Mouse (Mus musculus): ENCODE measurements around the gene Cfap99.
A peak's percentile ranks its signal among the peaks of the same experiment; 100 is the strongest.

Gene Cfap99

GRCm38 (mm10) chr5:34278058-34278457 lies 10.3 kb upstream of the Cfap99 start:
- no peak for DNase-seq (ENCODE audit: low spot score)

DNA sequence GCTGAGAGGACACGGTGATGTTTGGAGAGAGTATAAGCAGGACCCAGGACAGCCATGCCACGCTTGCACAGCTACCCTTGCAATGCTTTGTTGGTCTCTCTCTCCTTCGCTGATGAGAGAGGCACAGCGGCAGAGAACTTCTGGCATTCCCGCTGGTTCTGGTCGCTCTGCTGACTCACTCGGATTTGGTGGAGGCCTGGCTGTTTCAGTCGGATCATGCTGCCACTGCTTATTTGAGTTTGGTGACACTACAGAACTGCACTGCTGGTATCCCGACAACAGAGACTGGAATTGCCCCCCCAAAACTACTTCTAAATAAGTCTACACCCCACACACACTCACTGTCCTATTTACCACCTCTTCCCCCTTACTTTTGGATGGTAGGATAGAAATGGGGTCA lies 9.2 kb upstream of the Cfap99 start:
- no peak for DNase-seq (ENCODE audit: low spot score)

- DNase-seq (ENCODE audit: low spot score): no peak
Observed at GRCm38 (mm10) chr5:34280976-34281375, 7.4 kb upstream of the Cfap99 start.

- DNase-seq (ENCODE audit: low spot score): no peak
Observed at GRCm38 (mm10) chr5:34283355-34283754, 5.0 kb upstream of the Cfap99 start.

GRCm38 (mm10) chr5:34284156-34284750 lies 4.1 kb upstream of the Cfap99 start:
- DNase-seq (ENCODE audit: low spot score): no peak

GRCm38 (mm10) chr5:34285285-34285684 lies 3.1 kb upstream of the Cfap99 start:
- no peak for DNase-seq (ENCODE audit: low spot score)

DNA sequence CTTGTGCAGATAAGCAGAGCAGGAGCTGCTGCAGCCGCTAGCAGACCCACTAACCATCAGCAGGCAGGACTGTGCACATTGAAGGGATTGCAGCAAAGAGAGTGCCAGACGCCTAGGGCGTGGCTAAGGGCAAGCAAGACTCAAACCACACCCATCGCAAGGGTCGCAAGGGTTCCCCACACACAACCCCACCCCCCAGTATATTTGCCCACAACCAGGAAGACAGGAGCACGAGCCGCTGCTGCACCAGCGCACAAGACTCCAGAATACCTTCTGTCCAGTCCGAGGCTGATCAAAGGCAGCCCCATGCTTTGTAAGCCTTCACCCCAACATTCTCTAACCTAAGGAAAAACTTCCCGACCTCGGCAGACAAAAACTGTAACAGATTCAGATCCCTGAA lies 1.9 kb upstream of the Cfap99 start:
- no peak for DNase-seq (ENCODE audit: low spot score)

DNA sequence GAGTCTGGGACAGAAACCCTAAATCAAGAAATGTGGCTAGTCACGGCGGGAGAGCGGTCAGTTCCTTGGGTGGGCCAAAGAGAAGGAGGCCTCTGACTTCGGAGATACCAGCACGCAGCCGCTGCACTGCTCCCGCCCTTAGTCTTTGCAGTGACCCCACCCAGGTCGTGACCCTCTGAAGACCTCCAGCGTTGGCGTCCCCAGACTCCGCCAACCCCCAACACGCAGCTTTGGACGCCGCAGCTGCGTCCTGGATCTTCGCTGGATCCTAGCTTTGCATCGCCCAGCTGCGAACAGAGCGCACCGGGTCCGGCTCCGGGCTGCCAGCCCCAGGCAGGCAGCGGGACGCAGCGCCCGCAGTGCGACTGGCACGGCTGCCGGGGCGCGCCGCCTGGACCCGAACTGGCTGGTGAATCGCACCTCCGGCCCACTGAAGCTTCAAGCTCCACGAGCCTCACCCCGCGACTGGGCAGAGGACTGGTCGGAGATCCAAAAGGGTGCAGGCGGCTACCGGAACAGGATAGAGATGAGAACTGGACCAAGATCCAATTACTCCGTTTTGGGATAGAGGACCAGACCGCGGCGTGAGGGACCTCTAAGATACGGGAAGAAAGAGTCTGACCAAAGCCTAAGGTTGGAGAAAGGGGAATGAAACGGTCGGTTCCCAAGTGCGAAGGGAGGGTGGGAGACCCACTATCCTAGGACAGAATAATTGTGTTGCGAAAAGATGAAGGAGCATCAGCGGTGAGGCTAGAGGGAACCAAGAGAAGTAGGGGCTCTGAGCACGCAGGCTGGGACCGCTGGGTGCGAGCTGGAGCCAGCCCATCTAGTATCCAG lies 1.2 kb upstream of the Cfap99 start:
- no peak for DNase-seq (ENCODE audit: low spot score)

- no peak for DNase-seq (ENCODE audit: low spot score)
Observed at GRCm38 (mm10) chr5:34287838-34288145, 608 bp upstream of the Cfap99 start.

DNA sequence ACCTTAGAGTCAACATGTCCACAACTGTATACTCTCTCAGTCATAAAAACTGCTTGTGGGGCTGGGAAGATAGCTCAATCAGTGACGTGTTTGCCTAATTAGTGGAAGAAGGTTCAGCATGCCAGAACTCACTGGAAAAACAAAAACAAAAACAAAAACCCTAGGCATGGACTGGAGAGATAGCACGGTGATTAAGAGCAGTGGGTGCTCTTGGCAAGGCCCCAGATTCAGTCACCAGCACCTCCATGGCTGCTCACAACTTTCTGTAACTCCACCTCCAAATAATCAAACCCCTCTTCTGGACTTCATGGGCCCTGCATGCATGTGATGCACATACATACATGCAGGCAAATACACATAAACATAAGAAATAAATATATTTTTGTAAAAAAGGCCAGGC lies 886 bp downstream of the Cfap99 start:
- DNase-seq (ENCODE audit: low spot score): no peak

DNA sequence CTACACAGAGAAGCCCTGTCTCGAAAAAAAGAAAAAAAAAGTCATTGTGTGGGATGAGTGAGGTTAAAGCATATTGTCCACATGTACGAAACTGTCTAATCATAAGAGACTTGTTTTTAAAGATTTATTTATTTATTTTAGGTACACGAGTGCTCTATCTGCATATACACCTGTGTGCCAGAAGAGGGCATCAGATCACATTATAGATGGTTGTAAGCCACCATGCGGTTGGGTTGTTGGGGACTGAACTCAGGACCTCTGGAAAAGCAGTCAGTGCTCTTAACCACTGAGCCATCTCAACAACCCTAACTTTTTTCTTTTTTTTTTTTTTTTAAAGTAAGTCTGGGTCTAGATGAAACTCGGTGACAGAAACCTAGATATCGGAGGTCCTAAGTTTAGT lies 5.0 kb downstream of the Cfap99 start:
- DNase-seq (ENCODE audit: low spot score): peak; percentile 12

DNA sequence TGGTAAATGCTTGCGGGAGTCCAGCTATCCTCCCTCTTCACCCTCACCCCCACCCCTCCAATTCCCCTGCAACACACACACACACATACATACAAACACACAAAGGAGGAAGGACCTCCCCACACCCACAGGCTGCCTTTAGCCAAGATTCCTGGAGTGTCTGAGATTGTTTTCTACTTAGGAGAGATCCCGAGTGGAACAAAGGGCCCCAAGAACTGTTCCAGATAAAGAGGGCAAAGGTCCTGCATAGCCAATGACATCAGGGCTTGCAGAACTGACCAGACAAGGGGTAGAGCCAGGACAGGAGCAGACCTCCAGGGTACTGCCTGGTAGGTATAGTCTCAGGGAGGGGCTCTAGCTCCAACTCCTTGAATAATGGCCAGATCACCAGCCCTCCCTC lies 6.3 kb downstream of the Cfap99 start:
- DNase-seq (ENCODE audit: low spot score): no peak

DNA sequence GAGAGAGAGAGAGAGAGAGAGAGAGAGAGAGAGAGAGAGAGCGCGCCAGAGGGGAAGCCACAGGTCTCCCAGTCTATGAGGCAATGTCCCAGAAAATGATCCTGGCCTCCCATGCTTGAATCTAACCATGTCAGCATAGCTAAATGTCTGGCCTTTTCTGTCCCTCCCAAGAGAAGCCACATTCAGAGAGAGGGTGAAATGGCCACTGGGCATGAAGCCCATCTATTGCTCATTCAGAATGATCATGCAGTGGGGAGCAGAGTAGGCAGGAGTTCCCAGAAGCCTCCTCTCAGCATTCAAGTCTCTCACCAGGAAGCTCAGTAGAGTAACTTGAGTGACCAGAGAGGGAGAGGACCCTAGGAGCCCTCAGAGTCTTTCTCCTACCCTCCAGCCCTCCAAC lies 6.7 kb downstream of the Cfap99 start:
- no peak for DNase-seq (ENCODE audit: low spot score)

DNA sequence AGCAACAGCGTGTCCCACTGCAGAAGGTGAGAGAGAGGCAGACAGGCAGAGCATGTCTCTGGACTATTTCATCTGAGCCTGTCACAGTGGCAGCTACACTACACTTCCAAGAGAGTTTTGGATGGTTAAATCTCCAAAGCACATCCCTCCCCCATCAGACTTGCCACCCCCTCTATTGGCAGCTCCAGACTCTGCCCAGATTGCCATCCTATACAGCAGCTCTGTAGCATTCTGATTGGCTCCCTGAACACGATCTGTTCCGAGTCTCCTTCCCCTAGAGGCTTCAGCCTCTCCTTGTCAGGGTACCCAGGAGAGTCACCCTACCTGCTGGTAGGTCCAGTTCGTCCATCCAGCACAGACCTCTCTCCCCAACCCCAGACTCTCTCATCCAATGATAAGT lies 9.7 kb downstream of the Cfap99 start:
- no peak for DNase-seq (ENCODE audit: low spot score)

GRCm38 (mm10) chr5:34298937-34299535 lies 10.6 kb downstream of the Cfap99 start:
- no peak for DNase-seq (ENCODE audit: low spot score)

GRCm38 (mm10) chr5:34302377-34302776 lies 14.0 kb downstream of the Cfap99 start:
- no peak for DNase-seq (ENCODE audit: low spot score)

GRCm38 (mm10) chr5:34309016-34309415 lies 20.6 kb downstream of the Cfap99 start:
- no peak for DNase-seq (ENCODE audit: low spot score)

DNA sequence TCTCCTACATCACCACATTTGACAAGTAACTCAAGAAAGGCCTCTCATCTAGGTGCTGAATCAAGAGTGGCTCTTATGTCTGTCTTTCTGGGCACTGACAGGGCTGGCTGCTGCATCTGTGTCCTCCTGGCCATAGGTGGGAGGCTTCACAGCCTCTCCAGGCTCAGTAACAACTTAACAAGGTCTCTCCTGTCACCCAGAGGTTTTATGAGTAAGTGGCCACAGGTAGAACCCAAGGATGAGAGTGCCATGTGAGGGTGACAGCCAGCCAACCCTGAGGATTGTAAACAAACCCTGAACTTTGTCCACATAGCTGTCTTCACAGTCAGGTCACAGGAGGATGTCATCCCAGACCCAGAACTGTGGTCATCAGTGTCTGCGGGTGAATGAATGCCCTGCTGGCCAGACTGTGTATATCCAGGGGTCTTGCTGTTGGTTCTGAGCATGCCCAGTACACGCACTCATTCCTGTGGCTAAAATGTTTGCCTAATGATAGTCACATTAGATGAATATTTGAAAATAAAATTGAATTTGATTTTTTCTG lies 31.2 kb downstream of the Cfap99 start:
- no peak for DNase-seq (ENCODE audit: low spot score)

DNA sequence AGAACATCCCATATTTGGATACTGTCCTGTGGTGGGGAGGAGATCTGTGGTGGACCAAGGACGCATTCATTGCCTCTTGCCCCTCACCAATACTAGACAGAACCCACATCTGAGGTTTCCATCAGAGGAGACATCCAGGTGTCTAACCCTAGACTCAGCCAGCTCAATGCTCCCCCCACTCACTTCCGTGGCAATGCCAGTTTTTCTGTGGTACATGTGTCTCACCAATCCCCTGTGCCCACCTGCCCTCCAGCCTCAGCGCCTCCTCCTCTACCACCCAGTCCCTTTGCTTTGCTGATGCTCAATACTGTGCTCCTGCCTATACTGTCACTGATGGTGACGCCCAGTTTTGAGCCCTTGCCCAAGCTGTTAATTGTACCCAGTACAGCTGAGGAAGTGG lies 32.8 kb downstream of the Cfap99 start:
- DNase-seq (ENCODE audit: low spot score): no peak

GRCm38 (mm10) chr5:34325286-34325685 lies 36.9 kb downstream of the Cfap99 start:
- DNase-seq (ENCODE audit: low spot score): no peak

GRCm38 (mm10) chr5:34326249-34326691 lies 37.9 kb downstream of the Cfap99 start:
- DNase-seq (ENCODE audit: low spot score): no peak

- DNase-seq (ENCODE audit: low spot score): peak; percentile 80
Observed at GRCm38 (mm10) chr5:34326875-34327576, 38.6 kb downstream of the Cfap99 start.

DNA sequence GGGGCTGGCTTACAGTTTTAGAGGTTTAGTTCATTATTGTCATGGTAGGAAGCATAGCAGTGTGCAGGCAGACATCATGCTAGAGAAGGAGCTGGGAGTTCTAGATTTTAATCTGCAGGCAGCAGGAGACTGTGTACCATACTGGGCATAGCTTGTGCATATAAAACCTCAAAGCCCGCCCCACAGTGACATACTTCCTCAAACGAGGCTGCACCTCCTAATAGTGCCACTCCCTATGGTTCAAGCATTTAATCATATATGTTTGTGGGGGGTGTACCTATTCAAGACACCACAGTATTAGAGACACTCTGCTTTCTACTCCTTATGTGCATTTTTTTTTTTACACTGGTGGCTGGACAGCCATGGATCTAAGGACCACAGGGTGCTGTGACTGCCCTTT lies 41.7 kb downstream of the Cfap99 start:
- no peak for DNase-seq (ENCODE audit: low spot score)

All from T-cell, adult 2 months (primary cell).